Mouse (Mus musculus): ENCODE measurements around the gene Mettl15. TPM values are rescaled to one million over a fixed set of nuclear protein-coding genes. Genes with fewer than 3 reads are reported as not detected.

Gene Mettl15
- polyA plus RNA-seq, 1 experiment from 2014 or later, result 13.0 TPM

GRCm38 (mm10) chr2:109280272-109280599 is 312 bp downstream of the Mettl15 start:
- 7% methylated on average over 4 of the region's 4 CpGs for WGBS
- no peak for ATAC-seq (ENCODE audit: insufficient read depth, low FRiP score)
- H3K9me3 ChIP-seq (replicated peaks; ENCODE audit: control insufficient read depth, low read length), result no peaks in the 10 kb centered on the region
- peaks cover 11% of the 10 kb centered on the region; the same call in 1 of the 2 replicates for H3K4me1 ChIP-seq (ENCODE audit: control insufficient read depth, insufficient read depth, low read length)
- peak overlapping the region; percentile 87 for H3K4me3 ChIP-seq (replicated peaks; ENCODE audit: low read length)
- peak overlapping the region; percentile 64; the same call in 1 of the 2 replicates for H3K27ac ChIP-seq (ENCODE audit: low read length)
- no peaks in the 10 kb centered on the region for H3K36me3 ChIP-seq (ENCODE audit: control insufficient read depth, insufficient read depth, low read length)
- peak overlapping the region; percentile 54 for H3K4me2 ChIP-seq (ENCODE audit: low read depth, low read length)
- H3K9ac ChIP-seq (ENCODE audit: low read length), result peak overlapping the region; percentile 74
- H3K27me3 ChIP-seq (ENCODE audit: control insufficient read depth, insufficient read depth, low read length), result no peaks in the 10 kb centered on the region

- peak overlapping the region; percentile 46; the same call in 1 of the 2 replicates for H3K27ac ChIP-seq (ENCODE audit: low read length)
- H3K4me2 ChIP-seq (ENCODE audit: low read depth, low read length), result peak overlapping the region; percentile 70
- H3K27me3 ChIP-seq (ENCODE audit: control insufficient read depth, insufficient read depth, low read length), result no peaks in the 10 kb centered on the region
- H3K4me3 ChIP-seq (replicated peaks; ENCODE audit: low read length), result peak overlapping the region; percentile 75
- peak overlapping the region; percentile 82 for H3K9ac ChIP-seq (ENCODE audit: low read length)
- under 1% methylated on average over 16 of the region's 16 CpGs for WGBS
- H3K9me3 ChIP-seq (replicated peaks; ENCODE audit: control insufficient read depth, low read length), result no peaks in the 10 kb centered on the region
- no peaks in the 10 kb centered on the region for H3K36me3 ChIP-seq (ENCODE audit: control insufficient read depth, insufficient read depth, low read length)
- no peak for ATAC-seq (ENCODE audit: insufficient read depth, low FRiP score)
- peaks cover 11% of the 10 kb centered on the region; the same call in 1 of the 2 replicates for H3K4me1 ChIP-seq (ENCODE audit: control insufficient read depth, insufficient read depth, low read length)
Measured at GRCm38 (mm10) chr2:109278036-109278435, 2.5 kb downstream of the Mettl15 start.

GRCm38 (mm10) chr2:109277593-109277992 is 3.0 kb downstream of the Mettl15 start:
- no peaks in the 10 kb centered on the region for H3K9me3 ChIP-seq (replicated peaks; ENCODE audit: control insufficient read depth, low read length)
- H3K9ac ChIP-seq (ENCODE audit: low read length), result peak overlapping the region; percentile 82
- peaks cover 11% of the 10 kb centered on the region; the same call in 1 of the 2 replicates for H3K4me1 ChIP-seq (ENCODE audit: control insufficient read depth, insufficient read depth, low read length)
- WGBS, result 4% methylated on average over 7 of the region's 7 CpGs
- no peaks in the 10 kb centered on the region for H3K36me3 ChIP-seq (ENCODE audit: control insufficient read depth, insufficient read depth, low read length)
- peak overlapping the region; percentile 75 for H3K4me3 ChIP-seq (replicated peaks; ENCODE audit: low read length)
- no peaks in the 10 kb centered on the region for H3K27me3 ChIP-seq (ENCODE audit: control insufficient read depth, insufficient read depth, low read length)
- no peak for ATAC-seq (ENCODE audit: insufficient read depth, low FRiP score)
- H3K27ac ChIP-seq (ENCODE audit: low read length), result peak overlapping the region; percentile 46; the same call in 1 of the 2 replicates
- H3K4me2 ChIP-seq (ENCODE audit: low read depth, low read length), result peak overlapping the region; percentile 70

GRCm38 (mm10) chr2:109273098-109273497 is 7.5 kb downstream of the Mettl15 start:
- Histone ChIP-seq H3K9ac (ENCODE audit: low read length) (no peak overlapping the region), H3K4me1 (ENCODE audit: control insufficient read depth, insufficient read depth, low read length) (no peaks in the 10 kb centered on the region), H3K9me3 (replicated peaks; ENCODE audit: control insufficient read depth, low read length) (no peaks in the 10 kb centered on the region), H3K27me3 (ENCODE audit: control insufficient read depth, insufficient read depth, low read length) (no peaks in the 10 kb centered on the region), H3K27ac (ENCODE audit: low read length) (no peak overlapping the region), H3K4me2 (ENCODE audit: low read depth, low read length) (no peak overlapping the region), H3K36me3 (ENCODE audit: control insufficient read depth, insufficient read depth, low read length) (no peaks in the 10 kb centered on the region), H3K4me3 (replicated peaks; ENCODE audit: low read length) (no peak overlapping the region)
- ATAC-seq (ENCODE audit: insufficient read depth, low FRiP score), result no peak
- 79% methylated on average over 1 of the region's 1 CpGs for WGBS

GRCm38 (mm10) chr2:109262779-109263178 is 17.8 kb downstream of the Mettl15 start:
- H3K9me3 ChIP-seq (replicated peaks; ENCODE audit: control insufficient read depth, low read length), result no peaks in the 10 kb centered on the region
- H3K27me3 ChIP-seq (ENCODE audit: control insufficient read depth, insufficient read depth, low read length), result no peaks in the 10 kb centered on the region
- no peak for ATAC-seq (ENCODE audit: insufficient read depth, low FRiP score)
- H3K27ac ChIP-seq (ENCODE audit: low read length), result no peak overlapping the region
- no peak overlapping the region for H3K9ac ChIP-seq (ENCODE audit: low read length)
- H3K36me3 ChIP-seq (ENCODE audit: control insufficient read depth, insufficient read depth, low read length), result no peaks in the 10 kb centered on the region
- no peak overlapping the region for H3K4me2 ChIP-seq (ENCODE audit: low read depth, low read length)
- WGBS, result 81% methylated on average over 1 of the region's 1 CpGs
- no peak overlapping the region for H3K4me3 ChIP-seq (replicated peaks; ENCODE audit: low read length)
- H3K4me1 ChIP-seq (ENCODE audit: control insufficient read depth, insufficient read depth, low read length), result no peaks in the 10 kb centered on the region

- Histone ChIP-seq H3K27ac (ENCODE audit: low read length) (no peak overlapping the region), H3K4me1 (ENCODE audit: control insufficient read depth, insufficient read depth, low read length) (no peaks in the 10 kb centered on the region), H3K27me3 (ENCODE audit: control insufficient read depth, insufficient read depth, low read length) (no peaks in the 10 kb centered on the region), H3K36me3 (ENCODE audit: control insufficient read depth, insufficient read depth, low read length) (no peaks in the 10 kb centered on the region), H3K4me3 (replicated peaks; ENCODE audit: low read length) (no peak overlapping the region), H3K9me3 (replicated peaks; ENCODE audit: control insufficient read depth, low read length) (no peaks in the 10 kb centered on the region), H3K4me2 (ENCODE audit: low read depth, low read length) (no peak overlapping the region), H3K9ac (ENCODE audit: low read length) (no peak overlapping the region)
- WGBS, result 63% methylated on average over 3 of the region's 3 CpGs
- ATAC-seq (ENCODE audit: insufficient read depth, low FRiP score), result no peak
Measured at GRCm38 (mm10) chr2:109241947-109242346, 38.6 kb downstream of the Mettl15 start.

GRCm38 (mm10) chr2:109235741-109236140 is 44.8 kb downstream of the Mettl15 start:
- Histone ChIP-seq H3K36me3 (ENCODE audit: control insufficient read depth, insufficient read depth, low read length) (no peaks in the 10 kb centered on the region), H3K4me2 (ENCODE audit: low read depth, low read length) (no peak overlapping the region), H3K4me1 (ENCODE audit: control insufficient read depth, insufficient read depth, low read length) (no peaks in the 10 kb centered on the region), H3K9ac (ENCODE audit: low read length) (no peak overlapping the region), H3K27me3 (ENCODE audit: control insufficient read depth, insufficient read depth, low read length) (no peaks in the 10 kb centered on the region), H3K9me3 (replicated peaks; ENCODE audit: control insufficient read depth, low read length) (no peaks in the 10 kb centered on the region), H3K4me3 (replicated peaks; ENCODE audit: low read length) (no peak overlapping the region), H3K27ac (ENCODE audit: low read length) (no peak overlapping the region)
- ATAC-seq (ENCODE audit: insufficient read depth, low FRiP score), result no peak
- 82% methylated on average over 1 of the region's 1 CpGs for WGBS

GRCm38 (mm10) chr2:109233876-109234275 is 46.7 kb downstream of the Mettl15 start:
- Histone ChIP-seq H3K4me2 (ENCODE audit: low read depth, low read length) (no peak overlapping the region), H3K9me3 (replicated peaks; ENCODE audit: control insufficient read depth, low read length) (no peaks in the 10 kb centered on the region), H3K36me3 (ENCODE audit: control insufficient read depth, insufficient read depth, low read length) (no peaks in the 10 kb centered on the region), H3K9ac (ENCODE audit: low read length) (no peak overlapping the region), H3K27ac (ENCODE audit: low read length) (no peak overlapping the region), H3K27me3 (ENCODE audit: control insufficient read depth, insufficient read depth, low read length) (no peaks in the 10 kb centered on the region), H3K4me3 (replicated peaks; ENCODE audit: low read length) (no peak overlapping the region), H3K4me1 (ENCODE audit: control insufficient read depth, insufficient read depth, low read length) (no peaks in the 10 kb centered on the region)
- 81% methylated on average over 4 of the region's 4 CpGs for WGBS
- ATAC-seq (ENCODE audit: insufficient read depth, low FRiP score), result no peak

- Histone ChIP-seq H3K4me1 (ENCODE audit: control insufficient read depth, insufficient read depth, low read length) (no peaks in the 10 kb centered on the region), H3K27ac (ENCODE audit: low read length) (no peak overlapping the region), H3K4me3 (replicated peaks; ENCODE audit: low read length) (no peak overlapping the region), H3K4me2 (ENCODE audit: low read depth, low read length) (no peak overlapping the region), H3K9ac (ENCODE audit: low read length) (no peak overlapping the region), H3K27me3 (ENCODE audit: control insufficient read depth, insufficient read depth, low read length) (no peaks in the 10 kb centered on the region), H3K9me3 (replicated peaks; ENCODE audit: control insufficient read depth, low read length) (no peaks in the 10 kb centered on the region), H3K36me3 (ENCODE audit: control insufficient read depth, insufficient read depth, low read length) (no peaks in the 10 kb centered on the region)
- no peak for ATAC-seq (ENCODE audit: insufficient read depth, low FRiP score)
Measured at GRCm38 (mm10) chr2:109230443-109230842, 50.1 kb downstream of the Mettl15 start.

- no peak for ATAC-seq (ENCODE audit: insufficient read depth, low FRiP score)
- 73% methylated on average over 3 of the region's 3 CpGs for WGBS
- no peaks in the 10 kb centered on the region for H3K9me3 ChIP-seq (replicated peaks; ENCODE audit: control insufficient read depth, low read length)
- no peaks in the 10 kb centered on the region for H3K36me3 ChIP-seq (ENCODE audit: control insufficient read depth, insufficient read depth, low read length)
- H3K4me3 ChIP-seq (replicated peaks; ENCODE audit: low read length), result no peak overlapping the region
- H3K4me2 ChIP-seq (ENCODE audit: low read depth, low read length), result no peak overlapping the region
- no peaks in the 10 kb centered on the region for H3K27me3 ChIP-seq (ENCODE audit: control insufficient read depth, insufficient read depth, low read length)
- H3K9ac ChIP-seq (ENCODE audit: low read length), result no peak overlapping the region
- H3K27ac ChIP-seq (ENCODE audit: low read length), result no peak overlapping the region
- H3K4me1 ChIP-seq (ENCODE audit: control insufficient read depth, insufficient read depth, low read length), result no peaks in the 10 kb centered on the region
Measured at GRCm38 (mm10) chr2:109227196-109227595, 53.4 kb downstream of the Mettl15 start.
